Mouse (Mus musculus): ENCODE measurements at regions not wholly inside any gene's neighbourhood (a gene's known extent, or its start where the extent isn't known, plus 50 kb on each side); places are given as distances from the start of the nearest gene placed in this dataset.

GRCm38 (mm10) chr14:60439106-60439505 is 66.0 kb downstream of the Amer2 start:
- no peak for DNase-seq (ENCODE audit: low spot score)

- DNase-seq (ENCODE audit: low spot score) = no peak
Measured at GRCm38 (mm10) chr14:60443821-60444551, 70.9 kb downstream of the Amer2 start.

- DNase-seq (ENCODE audit: low spot score) = no peak
Measured at GRCm38 (mm10) chr14:60444552-60444937, 71.5 kb downstream of the Amer2 start.

DNA sequence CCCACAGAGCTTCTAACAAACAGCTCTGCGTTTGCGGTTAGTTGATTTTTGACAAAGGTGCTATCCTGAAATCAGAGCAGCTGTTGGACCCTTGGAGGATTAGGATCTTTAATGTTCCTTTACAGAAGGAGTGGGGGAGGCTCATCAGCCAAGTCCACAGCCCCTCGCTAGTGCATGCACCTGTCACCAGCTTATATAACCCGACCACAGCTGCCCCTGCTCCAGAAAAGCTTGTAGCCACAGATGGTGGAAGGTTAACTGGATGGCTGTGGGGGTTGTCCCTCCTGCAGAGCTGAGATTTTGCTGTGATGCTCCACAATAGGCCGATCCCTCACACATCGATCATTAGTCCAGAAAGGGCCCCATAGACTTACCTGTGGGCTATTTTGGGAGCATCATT is 73.0 kb downstream of the Amer2 start:
- DNase-seq (ENCODE audit: low spot score) = no peak

- no peak for DNase-seq (ENCODE audit: low spot score)
Measured at GRCm38 (mm10) chr14:60451216-60451615, 78.2 kb downstream of the Amer2 start.

DNA sequence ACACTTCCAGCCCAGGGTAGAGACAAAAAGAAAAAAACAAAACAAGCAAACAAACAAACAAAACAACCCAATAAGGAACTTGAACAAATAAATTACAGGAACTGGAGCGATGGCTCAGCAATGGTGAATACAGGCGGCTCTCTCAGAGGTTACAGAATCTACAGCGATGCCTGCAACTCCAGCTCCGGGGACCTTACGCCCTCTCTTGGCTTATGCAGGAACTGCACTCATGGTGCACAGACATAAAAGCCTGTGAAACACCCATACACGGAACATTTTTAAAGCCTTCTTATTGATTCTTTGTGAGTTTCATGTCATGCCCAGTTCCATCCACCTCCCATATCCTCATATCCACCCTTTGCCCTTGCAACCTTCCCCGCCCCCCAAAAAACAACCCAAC is 78.6 kb downstream of the Amer2 start:
- no peak for DNase-seq (ENCODE audit: low spot score)

- no peak for DNase-seq (ENCODE audit: low spot score)
Measured at GRCm38 (mm10) chr14:60456767-60457166, 83.7 kb downstream of the Amer2 start.

GRCm38 (mm10) chr14:60484996-60485888 is 112.2 kb downstream of the Amer2 start:
- no peak for DNase-seq (ENCODE audit: low spot score)

DNA sequence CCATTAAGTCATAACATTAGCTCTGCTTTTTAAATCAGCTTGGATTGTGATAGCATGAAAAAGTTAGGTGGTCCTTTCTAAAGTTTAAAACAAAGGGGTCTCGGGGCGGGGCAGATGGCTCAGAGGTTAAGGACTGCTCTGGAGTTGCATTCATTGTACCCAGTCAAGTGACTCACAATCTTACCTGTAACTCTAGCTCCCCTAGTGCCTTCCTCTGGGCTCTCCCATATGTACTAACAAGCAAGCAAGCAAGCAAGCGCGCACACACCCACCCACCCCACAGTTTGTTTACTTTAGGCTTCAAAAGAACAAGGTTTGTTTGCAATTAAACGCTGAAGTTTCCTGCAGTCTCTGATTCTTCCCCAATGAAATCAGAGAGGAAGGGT is 112.8 kb downstream of the Amer2 start:
- no peak for DNase-seq (ENCODE audit: low spot score)

- DNase-seq (ENCODE audit: low spot score) = no peak
Measured at GRCm38 (mm10) chr14:60486278-60486935, 113.3 kb downstream of the Amer2 start.

- no peak for DNase-seq (ENCODE audit: low spot score)
Measured at GRCm38 (mm10) chr14:60489111-60489510, 116.1 kb downstream of the Amer2 start.

DNA sequence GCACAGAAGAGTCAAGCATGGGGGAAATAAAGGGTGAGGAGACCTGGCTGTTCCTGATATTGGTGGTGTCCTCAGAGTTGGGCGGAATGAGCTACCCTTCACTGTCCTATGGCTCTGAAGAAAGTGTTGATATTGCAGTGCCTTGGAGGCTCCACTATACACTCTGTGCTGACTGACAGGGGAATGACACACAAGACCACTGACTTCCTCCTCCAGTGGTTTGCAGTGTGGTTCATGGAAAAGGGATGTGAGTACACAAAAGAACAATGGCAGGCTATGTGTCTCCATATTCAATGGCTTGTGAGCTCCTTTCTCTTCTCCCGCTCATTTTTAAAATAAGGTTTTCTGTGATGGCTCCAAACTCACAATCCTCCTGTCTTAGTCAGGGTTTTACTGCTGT is 117.8 kb downstream of the Amer2 start:
- DNase-seq (ENCODE audit: low spot score) = no peak

GRCm38 (mm10) chr14:60495441-60495840 is 122.4 kb downstream of the Amer2 start:
- DNase-seq (ENCODE audit: low spot score) = no peak

DNA sequence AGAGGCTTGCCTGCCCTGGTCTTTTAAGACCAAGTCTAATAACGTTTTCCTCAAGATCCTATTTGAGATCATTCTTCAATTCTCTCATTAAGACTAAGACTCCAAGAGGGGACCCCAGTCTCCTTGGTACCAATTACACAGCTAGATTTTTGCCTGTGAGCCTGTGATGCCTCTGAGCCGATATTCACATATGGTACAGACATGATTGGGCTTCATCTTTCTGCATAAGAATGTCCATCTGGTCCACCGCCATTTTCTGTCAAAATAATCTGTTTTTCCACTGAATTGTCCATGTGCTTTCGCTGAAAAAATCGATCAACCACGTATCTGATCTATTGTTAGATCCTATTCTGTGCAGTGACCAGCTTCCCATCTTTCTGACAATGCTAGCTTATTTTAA is 129.5 kb downstream of the Amer2 start:
- DNase-seq (ENCODE audit: low spot score) = no peak

DNA sequence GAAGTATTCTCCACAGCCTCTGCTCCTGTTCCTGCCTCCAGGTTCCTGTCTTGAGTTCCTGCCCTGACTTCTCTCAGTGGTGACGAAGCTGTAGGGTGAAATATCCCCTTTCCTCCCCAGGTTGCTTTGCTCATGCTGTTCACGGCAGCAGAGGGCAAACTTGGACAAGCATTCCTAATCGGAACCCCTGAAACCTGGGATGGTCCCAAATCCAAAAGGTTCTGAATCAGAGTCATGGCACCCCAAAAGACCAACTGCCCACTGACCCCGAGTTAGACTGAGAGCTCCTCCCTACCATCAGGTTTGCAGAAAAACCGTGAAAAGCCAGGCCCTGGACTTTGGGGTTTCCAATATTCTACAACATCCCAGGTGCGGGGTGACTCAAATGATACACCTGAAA is 128.7 kb upstream of the Spata13 start:
- no peak for DNase-seq (ENCODE audit: low spot score)

DNA sequence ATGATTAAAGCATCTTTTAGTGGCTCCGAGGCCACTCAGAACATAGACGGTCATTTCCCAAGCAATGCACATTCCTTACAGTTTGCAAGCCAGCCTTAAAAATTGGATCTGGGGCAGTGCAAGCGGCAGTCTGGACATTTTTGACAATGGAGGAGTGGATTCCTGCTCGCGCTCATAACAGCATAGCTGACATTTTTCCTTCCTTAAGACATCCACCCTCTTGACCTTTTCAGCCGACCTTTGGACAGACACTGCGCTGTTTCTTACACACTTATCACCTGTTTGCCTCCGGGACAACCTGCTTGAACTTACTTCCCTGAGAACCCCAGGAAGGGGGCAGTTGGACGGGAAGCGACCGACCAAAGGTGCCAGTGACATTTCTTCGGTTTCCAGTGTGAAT is 127.5 kb upstream of the Spata13 start:
- DNase-seq (ENCODE audit: low spot score) = no peak

DNA sequence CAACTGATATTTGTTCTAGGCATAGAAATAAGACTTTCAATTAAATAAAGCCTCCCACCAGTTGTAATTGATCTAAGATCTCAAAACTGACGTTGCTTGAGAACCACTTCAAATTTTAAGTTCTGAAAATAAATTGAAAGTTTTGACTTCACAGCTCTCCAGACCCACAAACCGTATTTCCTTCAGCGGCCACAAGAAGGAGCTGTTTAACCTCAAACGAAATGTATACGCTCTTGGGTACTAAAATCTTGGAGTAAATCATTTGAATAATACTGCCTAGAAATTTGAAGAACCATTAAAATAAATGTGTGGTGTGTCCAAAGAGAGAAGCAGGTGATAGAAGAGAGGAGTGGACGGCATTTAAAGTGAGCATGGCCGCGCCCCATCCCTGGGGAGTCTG is 120.2 kb upstream of the Spata13 start:
- no peak for DNase-seq (ENCODE audit: low spot score)

GRCm38 (mm10) chr14:60515094-60515786 is 118.6 kb upstream of the Spata13 start:
- no peak for DNase-seq (ENCODE audit: low spot score)

GRCm38 (mm10) chr14:60517891-60518290 is 115.9 kb upstream of the Spata13 start:
- no peak for DNase-seq (ENCODE audit: low spot score)

DNA sequence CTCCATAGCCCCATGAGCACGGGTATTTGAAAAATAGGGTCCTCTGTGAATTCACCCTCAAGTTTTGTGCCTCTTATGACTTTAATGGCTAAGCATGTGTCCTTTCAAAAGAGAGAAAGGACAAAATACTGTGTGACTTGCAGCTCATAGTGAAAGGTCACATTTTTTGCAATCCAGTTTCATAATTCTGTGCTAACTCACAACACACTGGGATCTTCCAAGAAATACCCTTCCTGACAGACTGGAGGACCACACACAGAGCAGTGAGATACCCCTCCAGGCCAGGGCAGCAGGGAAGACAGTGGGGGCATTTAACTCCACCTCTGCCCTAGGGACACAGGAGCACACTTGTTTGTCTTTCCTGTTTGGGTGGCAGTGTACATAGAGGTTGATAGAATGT is 110.8 kb upstream of the Spata13 start:
- DNase-seq (ENCODE audit: low spot score) = no peak

GRCm38 (mm10) chr14:60524869-60525268 is 108.9 kb upstream of the Spata13 start:
- DNase-seq (ENCODE audit: low spot score) = no peak

- DNase-seq (ENCODE audit: low spot score) = peak; percentile 75
Measured at GRCm38 (mm10) chr14:60525284-60525962, 108.4 kb upstream of the Spata13 start.
